Mouse (Mus musculus) testis, adult 2 months (tissue): ENCODE measurements around the gene Fhl1.

ENCODE experiments used
- CTCF ChIP-seq: fragments of 200-500 bp; IDR thresholded peaks from 2 replicates; pipeline ENCODE4 v1.5.1; 2012; ENCODE audit warnings: low read depth, mild to moderate bottlenecking, inconsistent platforms, low read length, moderate library complexity; ENCODE audit not compliant: control insufficient read depth, insufficient read depth, insufficient replicate concordance
- POLR2A ChIP-seq: fragments of 200-500 bp; IDR thresholded peaks from 2 replicates; pipeline ENCODE4 v1.6.1; 2012; ENCODE audit warnings: low read depth, mild to moderate bottlenecking, inconsistent platforms, low read length, moderate library complexity; ENCODE audit not compliant: control insufficient read depth

DNA sequence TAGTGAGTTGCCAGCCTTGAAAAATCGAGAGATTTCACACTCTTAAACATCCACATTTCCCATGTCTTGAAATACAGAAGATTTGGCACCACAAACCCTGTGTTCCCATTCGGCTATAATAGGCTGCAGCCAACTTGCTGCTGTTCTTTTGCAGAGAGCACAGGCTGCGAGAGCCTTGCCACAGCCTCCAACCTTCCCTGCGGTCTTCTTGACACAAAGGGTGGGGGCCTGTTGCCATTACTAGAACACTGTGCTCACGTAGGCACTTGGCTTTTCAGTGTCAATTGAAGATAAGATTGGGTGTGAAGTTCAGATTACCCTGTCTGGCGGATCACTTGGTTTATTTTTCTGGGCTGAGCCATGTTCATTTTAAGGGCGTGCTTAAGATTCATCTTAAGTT, 24.8 kb downstream of the Fhl1 start:
- TF ChIP-seq CTCF = no peak
- no peak for TF ChIP-seq POLR2A
